Mouse (Mus musculus): Measurements from ENCODE around the gene Abt1. TPM values are rescaled to one million over a fixed set of nuclear protein-coding genes. Genes with fewer than 3 reads are reported as not detected.

The Abt1 gene
- 1 to 10 TPM; 5.3 to 5.6 TPM for total RNA-seq (2021)

DNA sequence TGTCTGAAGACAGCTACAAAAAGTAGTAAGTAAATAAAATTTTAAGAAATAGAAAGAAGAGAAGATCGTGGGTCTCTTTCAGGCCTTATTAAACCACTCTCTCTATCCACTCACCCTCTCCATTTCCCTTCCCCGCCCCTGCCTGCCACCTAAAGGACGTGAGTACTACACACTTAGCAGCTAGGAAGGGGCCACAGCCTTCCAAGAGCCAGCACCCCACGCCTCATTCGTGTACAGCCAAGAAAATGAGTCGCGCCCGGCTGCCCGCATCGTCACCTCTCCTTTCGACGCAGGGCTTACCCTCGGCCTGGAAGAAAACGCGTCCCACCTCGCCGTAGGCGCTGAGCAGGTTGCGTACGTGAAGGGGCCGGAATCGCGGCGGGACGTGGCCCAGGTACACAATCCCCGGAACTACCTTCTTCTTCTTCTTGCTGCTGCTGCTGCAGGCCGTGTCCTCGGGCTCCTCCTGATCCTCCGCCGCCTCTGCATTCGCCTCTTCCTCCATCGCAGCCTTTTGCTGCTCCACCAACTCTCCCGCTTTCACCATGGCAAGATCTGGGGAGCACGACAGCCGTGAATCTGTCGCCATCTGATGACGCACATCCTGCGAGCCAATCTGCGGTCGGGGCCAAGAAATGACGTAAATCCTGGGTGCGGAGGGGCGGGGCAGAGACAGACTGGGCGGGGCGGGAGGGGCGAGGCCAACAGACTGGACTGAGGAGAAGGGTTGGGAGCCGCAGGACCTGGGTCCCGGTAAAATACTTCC lies at the start of gene Abt1:
TSS of gene Abt1 (minus strand) at position 581 of the 766 bp plus-strand sequence.
- intact Hi-C loops (cut with DNase I) = loop anchor here (1.0 to 10.0 kb wide), 4 partner anchors 51 to 261 kb away; partner anchors contain the start of genes Hist1h2ac and Hist1h2bc

DNA sequence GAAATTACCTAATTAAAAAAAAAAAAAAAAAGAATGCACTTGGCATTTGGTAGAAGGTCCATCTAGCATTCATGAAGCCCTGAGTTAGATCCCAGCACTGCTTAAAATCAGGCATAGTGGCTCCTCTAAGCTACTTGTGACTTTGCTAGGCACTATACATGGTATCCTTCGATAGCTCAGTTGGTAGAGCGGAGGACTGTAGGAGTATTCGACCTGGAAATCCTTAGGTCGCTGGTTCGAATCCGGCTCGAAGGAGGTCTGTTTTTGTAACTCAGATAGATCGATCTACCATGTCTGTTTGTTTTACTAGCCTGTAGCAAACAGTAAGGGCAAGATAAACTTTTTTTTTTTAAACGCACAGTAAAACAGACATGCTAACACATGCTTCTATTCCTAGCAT lies 43.2 kb upstream of the Abt1 start:
- DNase-seq = peak; percentile 66 to 74
- intact Hi-C loops (cut with DNase I) = no loop called here

More for the DNA sequence above, at the start of gene Abt1:
- peak; percentile 95 to 98 for DNase-seq

DNA sequence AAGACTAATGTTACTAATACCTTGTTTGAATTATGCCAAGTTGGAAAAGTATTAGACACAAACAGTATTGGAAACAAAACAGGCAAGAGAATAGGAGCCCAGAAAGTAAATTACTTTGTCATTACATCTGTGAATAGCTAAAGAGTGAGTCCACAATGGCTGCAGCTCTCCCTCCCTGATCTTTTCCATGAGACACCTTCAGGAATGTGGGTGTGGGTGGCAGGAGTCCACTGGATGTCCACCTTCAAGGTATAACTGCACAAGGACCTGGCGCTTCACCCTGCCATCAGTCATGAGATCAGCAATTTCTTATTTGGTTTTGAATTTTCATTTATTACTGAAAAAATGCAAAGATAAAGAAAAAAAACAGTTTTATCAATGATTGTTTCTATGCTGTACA lies 42.6 kb upstream of the Abt1 start:
- intact Hi-C loops (cut with DNase I) = no loop called here

DNA sequence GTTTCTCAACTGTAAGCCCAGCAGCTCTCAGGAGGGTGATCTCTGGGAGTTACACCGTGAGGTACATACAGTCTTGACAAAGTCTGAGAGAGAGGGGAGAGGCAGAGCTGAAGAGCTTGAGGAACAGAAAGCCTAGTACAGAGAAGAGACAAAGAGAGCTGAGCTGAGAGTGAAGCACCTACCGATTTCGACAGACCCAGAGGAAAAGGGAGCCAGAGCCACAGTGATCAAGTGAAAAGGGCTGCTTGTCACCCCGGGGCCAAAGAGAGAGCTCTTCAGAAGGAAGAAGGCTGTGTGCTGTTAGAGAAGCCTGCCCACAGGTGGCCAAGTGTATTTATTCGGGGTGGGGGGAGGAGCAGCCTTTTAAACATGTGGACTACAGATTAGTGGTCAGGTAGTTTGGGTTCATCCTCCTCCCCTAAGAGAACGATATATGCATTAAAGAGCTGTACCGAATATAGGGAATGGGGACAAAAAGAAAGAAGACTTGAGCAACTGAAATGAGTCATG lies 42.0 kb upstream of the Abt1 start, which contains the start of gene Btn1a1:
TSS of gene Btn1a1 (minus strand) at position 302 of the 510 bp plus-strand sequence.
- peak in 1 of 2 experiments; percentile 7 for DNase-seq
- intact Hi-C loops (cut with DNase I) = no loop called here

More for the DNA sequence above, 42.6 kb upstream of the Abt1 start:
- no peak for DNase-seq

DNA sequence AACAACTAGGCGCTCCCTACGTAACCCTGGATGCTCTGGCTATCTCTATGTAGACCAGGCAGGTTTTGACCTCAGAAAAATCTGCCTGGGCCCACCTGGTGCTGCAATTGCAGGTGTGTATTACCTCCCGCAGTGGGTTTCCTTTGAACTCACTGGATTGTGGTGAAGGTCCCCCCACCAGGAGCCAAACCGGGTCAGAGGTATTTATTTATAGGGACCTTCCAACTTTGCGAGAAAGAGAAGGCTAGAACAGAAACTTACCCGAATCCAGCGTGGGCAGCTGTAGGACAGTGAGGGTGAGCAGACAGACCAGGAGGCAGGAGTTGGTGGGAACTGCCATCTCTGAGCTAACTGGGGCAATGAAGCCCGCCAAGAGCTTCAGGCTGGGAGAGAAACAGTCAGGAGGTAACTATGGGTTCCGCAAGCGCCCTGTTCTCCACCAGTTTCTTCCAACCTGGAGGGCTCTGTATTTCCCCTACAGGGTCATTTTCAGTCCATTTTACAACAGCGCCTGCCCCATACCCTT lies 41.2 kb upstream of the Abt1 start:
- intact Hi-C loops (cut with DNase I) = no loop called here
- DNase-seq = peak in 1 of 2 experiments; percentile 11

DNA sequence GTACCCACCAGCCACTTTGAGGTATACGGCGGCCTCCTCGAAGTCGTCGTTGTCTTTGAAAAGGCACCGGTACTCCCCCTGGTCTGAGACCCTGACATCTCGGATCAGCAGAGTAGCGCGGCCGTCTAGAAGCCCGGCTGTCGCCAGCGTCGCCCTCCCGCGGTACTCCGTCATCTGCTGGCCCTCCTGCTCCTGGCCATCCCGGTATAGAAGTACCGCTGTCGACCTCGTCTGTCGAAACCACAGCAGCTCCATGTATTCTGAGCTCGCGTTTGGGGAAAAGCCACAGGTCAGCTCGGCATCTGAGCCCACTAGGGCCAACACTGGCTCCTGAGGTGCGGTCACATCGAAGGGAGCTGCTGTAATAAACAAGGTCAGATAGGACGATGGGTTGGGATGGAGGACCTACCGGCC lies 40.6 kb upstream of the Abt1 start:
- peak; percentile 33 to 36 for DNase-seq
- intact Hi-C loops (cut with DNase I) = no loop called here

DNA sequence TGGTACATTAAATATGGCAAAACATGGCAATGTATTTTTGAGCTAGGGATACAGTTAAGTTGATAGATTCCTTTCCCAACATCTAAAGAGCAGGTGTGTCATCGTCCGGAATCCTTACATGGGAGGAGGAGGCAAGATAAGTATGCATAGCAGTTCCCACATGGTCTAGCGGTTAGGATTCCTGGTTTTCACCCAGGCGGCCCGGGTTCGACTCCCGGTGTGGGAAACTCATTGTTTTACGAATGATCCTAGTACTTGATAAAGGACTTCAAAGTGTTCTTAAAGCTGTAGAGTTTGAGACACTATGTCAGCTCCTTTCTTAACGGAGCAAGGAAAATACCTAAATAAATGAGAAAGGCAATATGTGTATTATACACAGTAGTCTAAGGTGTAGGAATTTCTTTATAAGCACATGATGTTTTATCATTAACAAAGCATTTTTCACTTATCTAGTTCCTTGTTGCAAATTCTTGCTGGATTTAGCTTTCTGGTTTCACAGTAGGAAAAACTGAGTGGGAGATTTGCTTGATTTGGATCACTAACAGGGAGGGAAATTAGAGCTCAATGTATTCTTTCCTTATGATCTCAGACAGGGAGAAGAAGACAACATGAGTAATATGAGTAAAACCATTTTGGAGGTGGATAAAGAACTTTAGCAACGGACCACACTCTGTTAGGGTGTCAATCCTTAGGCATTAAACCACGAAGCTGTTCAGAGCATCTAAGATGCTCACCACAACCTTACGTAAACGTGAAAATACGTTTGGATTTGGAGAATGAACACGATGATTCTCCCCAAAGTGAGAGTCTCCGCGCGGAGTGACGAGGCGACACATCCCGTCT lies 39.9 kb upstream of the Abt1 start:
- DNase-seq = peak; percentile 72 to 77
- intact Hi-C loops (cut with DNase I) = no loop called here

DNA sequence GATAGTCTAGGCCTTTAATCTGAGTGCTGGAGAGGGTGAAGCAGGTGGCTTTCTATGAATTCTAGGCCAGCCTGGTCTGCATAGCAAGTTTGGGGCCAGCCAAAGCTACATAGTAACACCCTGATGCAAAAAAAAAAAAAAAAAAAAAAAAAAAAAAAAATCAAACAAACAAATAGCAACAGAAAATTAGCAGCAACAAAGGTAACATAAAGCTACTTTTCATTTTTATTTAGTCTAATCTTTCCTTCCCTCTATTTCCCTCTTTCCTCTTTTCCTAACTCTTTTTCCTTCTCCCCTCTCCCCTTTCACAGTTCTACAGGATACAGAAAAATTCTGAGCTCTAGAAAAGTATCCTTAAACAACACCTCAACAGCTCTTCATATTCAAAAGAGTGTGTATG lies 39.0 kb upstream of the Abt1 start:
- intact Hi-C loops (cut with DNase I) = no loop called here

DNA sequence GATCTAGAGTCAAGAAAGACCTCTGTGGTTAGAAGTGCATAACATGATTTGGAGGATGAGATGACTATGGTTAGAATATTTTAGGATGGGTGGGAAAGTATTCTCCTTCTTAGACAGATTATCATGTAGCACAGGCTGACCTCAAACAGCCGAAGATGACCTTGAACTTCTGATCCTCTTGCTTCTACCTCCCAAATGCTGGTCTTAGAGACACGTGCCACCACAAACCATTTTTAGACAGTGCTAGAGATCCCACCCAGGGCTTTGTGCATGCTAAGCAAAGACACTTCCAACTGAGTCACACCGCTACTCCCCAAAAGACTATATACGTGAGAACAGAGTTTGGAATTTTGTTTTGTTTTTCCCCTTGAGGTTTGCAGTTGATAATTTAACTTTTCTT lies 38.4 kb upstream of the Abt1 start:
- intact Hi-C loops (cut with DNase I) = no loop called here
- DNase-seq = no peak

More for the DNA sequence above, 39.0 kb upstream of the Abt1 start:
- no peak for DNase-seq

DNA sequence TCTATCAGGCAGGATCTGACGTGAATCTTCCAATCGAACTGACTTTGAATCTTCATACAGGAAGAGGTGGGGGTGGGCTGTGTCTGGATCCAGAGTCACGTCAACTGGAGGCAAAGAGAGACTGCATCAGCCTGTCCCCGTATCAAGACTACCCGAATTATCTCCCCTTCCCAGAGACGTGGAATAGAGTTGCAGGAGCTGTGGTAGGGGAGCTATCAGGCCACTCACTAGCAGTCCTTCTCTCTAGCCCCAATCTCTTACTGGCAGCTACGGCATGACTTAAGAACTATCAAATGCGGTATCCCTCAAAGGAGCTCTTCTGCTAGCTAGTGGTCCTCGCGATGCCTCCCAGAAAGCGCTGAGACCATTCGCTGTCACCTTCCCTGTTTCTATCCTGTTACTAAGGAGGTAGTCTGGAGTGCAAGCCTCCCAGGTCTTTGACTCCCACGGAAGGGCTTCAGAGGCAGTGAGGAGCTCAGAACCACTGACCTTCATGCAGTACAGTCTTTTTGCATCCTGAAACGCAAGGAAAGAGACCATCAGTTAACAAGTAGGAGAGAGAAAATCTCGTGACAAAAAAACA lies 35.7 kb upstream of the Abt1 start:
- intact Hi-C loops (cut with DNase I) = no loop called here

DNA sequence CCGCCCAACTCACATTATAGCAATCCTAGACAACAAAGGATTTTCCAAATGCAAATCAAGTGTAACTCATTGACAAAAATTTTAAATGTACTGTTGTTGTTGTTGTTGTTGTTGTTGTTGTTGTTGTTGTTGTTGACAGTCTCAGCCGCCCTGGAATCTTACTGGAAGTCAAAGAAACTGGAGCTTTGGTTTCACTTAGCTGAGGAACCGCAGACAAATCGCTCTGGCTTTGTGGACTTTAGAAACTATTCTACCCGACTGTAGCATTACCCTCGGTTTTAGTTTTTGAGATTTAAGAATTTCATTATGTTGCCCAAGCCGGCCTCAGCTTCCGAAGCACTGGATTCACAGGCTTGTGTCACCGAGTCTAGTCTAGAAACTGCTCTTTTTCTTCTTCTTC lies 30.3 kb upstream of the Abt1 start:
- peak in 1 of 2 experiments; percentile 18 for DNase-seq
- intact Hi-C loops (cut with DNase I) = no loop called here

More for the DNA sequence above, 35.7 kb upstream of the Abt1 start:
- DNase-seq = no peak

DNA sequence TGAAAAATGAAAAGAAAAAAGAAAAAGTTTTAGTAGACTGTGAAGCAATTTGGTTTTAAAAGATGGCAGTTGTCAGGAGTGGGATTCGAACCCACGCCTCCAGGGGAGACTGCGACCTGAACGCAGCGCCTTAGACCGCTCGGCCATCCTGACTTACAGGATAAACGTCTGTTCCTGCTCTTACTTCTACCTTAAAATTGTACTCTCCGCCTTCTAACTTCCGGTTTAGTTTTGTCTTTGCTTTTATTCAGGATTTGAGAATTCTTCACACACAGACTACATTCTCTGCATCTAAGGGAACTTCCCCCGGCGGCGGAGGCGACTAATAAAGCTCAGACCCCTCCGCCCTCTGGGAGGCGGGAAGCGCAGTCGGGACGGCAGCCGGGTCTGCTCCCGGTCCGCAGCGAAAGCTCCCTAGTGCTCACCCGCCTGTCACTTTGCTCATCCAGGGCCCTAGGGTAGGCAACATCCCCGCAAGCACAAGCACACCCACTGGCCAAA lies 29.7 kb upstream of the Abt1 start:
- peak; percentile 86 to 87 for DNase-seq
- intact Hi-C loops (cut with DNase I) = no loop called here

DNA sequence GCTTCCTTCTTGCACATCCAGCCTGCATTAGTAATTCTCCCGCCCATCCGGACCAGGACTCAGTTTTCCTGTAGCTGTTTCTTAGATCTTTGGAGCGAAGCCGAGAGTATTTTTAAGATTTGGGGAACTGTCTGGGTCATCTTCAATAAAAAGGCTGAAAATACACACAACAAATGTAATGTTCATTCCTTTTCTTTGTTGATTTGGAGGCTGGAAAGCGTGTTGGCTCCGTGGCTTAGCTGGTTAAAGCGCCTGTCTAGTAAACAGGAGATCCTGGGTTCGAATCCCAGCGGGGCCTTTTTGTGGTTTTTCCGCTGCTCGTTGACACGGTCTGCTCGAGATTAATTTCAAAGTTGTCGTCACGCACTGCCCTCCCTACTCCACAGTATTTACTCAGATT lies 26.7 kb upstream of the Abt1 start:
- DNase-seq = peak; percentile 84 to 89
- intact Hi-C loops (cut with DNase I) = loop anchor here (1.0 kb wide), 1 partner anchor 67 kb away; no protein-coding TSS in a partner anchor

DNA sequence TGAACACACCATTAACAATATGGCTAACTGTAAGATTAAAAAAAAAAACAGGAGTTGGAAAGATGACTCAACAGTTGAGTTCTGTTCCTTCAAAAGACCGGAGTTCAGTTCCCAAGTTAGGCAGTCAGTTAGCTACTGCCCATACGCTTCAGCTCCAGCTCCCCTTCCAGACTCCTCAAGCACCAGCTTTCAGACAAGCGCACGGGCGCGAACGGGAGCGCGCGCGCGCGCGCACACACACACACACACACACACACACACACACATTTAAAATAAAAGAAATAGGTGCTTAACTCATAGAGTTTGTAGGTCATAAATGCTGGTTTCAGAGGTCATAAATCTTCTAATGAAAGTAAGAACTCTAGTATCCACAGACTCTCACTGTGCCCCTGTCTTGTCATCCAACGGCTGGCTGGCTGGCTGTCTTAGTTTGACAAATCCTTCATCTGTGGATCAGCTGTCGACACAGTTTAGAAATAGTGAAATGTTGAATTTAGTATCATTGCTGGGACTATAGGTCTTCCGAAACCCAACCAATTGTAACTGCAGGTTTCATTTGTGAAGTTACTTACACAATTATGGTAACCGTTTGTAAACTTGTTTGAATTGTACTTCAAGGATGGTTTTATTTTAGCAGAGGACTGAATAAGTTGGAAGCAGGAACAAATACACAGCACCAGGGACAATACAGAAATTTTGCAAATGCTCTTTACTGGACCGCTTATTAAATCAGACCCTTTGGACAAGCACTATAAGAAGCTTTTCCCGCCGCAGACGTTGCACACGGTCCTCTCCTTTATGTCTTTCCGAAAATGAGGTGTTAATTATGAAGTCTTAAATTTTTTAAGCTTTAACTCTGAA lies 25.8 kb upstream of the Abt1 start:
- DNase-seq = peak; percentile 64 to 69
- intact Hi-C loops (cut with DNase I) = loop anchor here (1.0 to 2.0 kb wide), 2 partner anchors 17 to 68 kb away; no protein-coding TSS in a partner anchor

DNA sequence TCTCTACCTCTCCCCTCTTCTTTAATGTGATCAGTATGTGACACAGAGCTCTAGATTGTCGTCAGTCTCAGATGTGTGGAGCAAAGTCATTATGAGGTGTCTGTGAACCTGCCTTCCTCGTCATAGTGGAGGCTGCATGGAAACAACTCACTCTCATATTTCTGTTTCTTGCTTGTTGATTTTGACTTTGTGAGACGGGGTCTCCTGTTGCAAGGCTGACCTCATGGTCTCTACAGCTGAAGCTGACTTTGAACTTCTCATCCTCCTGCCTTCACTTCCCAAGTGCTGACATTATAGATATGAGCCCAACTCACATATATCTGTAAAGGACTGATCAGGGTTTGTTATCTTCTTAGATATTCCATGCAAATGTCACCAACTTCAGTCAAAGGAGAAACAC lies 25.1 kb upstream of the Abt1 start:
- intact Hi-C loops (cut with DNase I) = loop anchor here (2.0 kb wide), 1 partner anchor 16 kb away; no protein-coding TSS in a partner anchor
- DNase-seq = no peak

DNA sequence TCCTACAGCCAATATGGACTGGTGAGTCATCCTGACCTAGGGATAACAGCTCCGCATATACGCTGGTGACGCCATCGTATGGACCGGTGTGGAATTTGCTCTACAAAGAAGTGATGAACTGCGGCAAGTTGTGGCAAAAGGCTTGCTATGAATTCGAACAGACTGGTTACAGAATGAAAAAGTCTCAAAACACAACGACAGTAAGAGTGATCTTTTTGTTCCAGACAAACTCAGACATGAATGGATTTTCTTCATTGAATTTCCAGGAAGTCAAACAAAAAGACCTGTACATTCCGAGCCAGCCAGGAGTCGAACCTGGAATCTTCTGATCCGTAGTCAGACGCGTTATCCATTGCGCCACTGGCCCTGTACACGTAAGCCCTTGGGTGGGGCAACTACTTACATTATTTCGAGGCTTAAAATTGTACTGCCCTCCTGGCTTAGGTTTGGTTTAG lies 22.9 kb upstream of the Abt1 start:
- intact Hi-C loops (cut with DNase I) = loop anchor here (1.0 to 2.0 kb wide), 2 partner anchors 8 to 72 kb away; no protein-coding TSS in a partner anchor
- DNase-seq = peak; percentile 89

DNA sequence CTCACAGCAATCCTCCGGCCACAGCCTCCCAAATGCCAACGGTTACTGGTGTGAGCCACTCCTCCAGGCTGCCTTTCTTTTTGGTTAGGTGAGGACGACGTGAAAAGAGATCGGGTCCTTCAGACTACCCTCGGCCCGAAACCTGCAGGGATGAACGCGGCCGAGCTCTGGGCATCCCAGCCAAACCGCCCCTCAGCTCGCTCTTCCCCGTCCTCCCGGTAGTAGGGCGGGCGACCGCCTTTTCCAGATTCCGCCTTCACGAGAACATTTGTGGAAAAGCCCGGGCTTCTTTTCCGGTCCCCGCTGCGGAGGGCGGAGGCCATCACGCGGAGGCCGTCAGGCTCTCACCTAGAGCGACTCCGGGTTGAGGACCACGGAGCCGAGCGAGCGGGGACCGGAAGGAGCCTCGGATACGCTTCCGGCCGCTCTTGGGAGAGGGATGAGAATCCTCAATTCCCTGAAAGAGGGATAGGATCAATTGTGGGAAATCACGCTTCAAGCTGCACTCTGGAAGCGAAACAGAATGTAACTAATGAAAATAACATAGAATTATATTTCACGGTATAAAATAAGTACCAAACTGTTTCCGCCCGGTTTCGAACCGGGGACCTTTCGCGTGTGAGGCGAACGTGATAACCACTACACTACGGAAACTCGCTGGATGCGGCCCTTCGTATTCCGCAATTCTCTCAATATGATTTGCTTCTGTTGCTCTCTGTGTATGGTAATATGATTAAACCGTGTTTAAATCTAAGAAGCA lies 22.1 kb upstream of the Abt1 start:
- DNase-seq = peak; percentile 93 to 96
- intact Hi-C loops (cut with DNase I) = loop anchor here (1.0 to 2.0 kb wide), 2 partner anchors 7 to 73 kb away; no protein-coding TSS in a partner anchor

DNA sequence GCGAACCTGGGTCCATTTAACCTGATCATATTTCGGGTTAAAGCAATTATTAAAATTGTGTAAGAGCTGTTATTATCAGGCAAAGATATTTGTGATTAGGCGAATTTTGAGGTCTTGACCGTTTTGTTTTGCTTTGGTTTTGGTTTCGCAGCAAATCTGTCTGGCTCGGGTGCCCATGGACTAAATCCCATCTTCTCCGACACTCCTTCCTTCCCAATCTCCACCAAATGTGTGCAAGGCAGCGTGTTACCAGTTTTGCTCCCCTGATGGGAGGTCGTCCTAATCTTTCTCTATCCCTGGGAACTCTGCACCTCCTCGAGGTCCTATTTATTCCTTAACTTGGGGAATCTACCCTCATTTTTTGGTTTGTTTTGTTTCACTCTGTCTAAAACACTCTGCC lies 21.5 kb upstream of the Abt1 start:
- DNase-seq = no peak
- intact Hi-C loops (cut with DNase I) = no loop called here

All from heart, postnatal 10 days (tissue).